Mouse (Mus musculus): ENCODE data around the gene Ap5b1.

- TF ChIP-seq CTCF (IDR thresholded peaks at IDR 0.05; ENCODE audit: control insufficient read depth, insufficient read depth, low read length) = no peak
- no peak for TF ChIP-seq POLR2A (IDR thresholded peaks at IDR 0.05; ENCODE audit: borderline replicate concordance, control insufficient read depth, low read depth, low read length)
These were observed 4.0 kb downstream of the Ap5b1 start for GRCm38 (mm10) chr19:5571831-5572230.
